Mouse (Mus musculus): ENCODE measurements around the gene Tmem175. TPM values are rescaled to one million over a fixed set of nuclear protein-coding genes. Genes with fewer than 3 reads are reported as not detected.
"Not testable (repeated sequence)": the region's sequence is repeated elsewhere in the genome, so short reads cannot be mapped to it uniquely, and the experiment has no call there.

Tmem175 gene
- 10 to 100 TPM in 21 of 26 experiments, 1 to 10 TPM in 5; 4.2 to 72.9 (median 25.0) TPM for total RNA-seq (2018; cell fraction: chromatin; rRNA removed)
- 10 to 100 TPM; 19.2 to 37.3 (median 26.2) TPM for total RNA-seq (2018; cell fraction: cytosol; rRNA removed)
- total RNA-seq (2018; cell fraction: nucleus; rRNA removed): 10 to 100 TPM; 12.0 to 76.8 (median 26.2) TPM
- polyA plus RNA-seq (2018): 20.7 to 30.7 TPM (median 24.4 TPM) in 3 replicates

GRCm38 (mm10) chr5:108629634-108630483 is at the start of gene Tmem175, which contains the start of gene Gak:
Gene Tmem175, plus strand, starts transcription at chr5:108629770.
Gene Gak, minus strand, starts transcription at chr5:108629755.
- WGBS (ENCODE audit: missing documents): under 1% methylated on average over 58 of the region's 58 CpGs
- Histone ChIP-seq H3K4me3 (ENCODE audit: inconsistent target) (peak within 1 kb of the TSS; percentile 96), H3K79me2 (ENCODE audit: inconsistent target) (peaks cover 55% of the 10 kb centered on the region), H3K36me3 (ENCODE audit: inconsistent target) (peaks cover 2% of the 10 kb centered on the region; the same call in 1 of the 2 replicates), H3K27ac (peak within 1 kb of the TSS; percentile 82)

DNA sequence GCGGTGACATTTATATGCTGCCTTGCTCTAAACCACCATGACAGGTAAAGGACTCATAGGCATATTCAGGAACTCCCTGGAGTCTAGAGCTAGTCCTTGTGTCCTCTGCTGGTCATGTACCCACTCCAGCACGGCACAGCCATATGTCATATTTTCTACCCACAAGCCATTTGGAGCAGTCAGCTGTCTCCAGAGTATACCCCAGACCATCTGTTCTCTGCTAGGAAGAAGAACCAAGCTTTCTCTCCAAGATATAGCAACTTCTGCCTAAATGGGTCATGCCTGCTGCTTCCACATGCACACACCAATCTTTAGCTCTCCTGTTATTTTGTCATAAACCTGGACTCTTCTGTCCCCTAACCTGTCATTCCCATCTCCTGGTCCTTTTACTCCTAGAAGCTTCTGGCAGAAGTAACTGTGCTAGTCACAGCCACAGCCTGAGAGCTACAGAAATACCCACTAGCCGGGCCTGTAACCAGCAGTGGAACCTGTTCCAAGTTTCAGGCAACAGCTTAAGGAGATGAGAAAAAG is 48.1 kb upstream of the Tmem175 start:
- H3K4me3 ChIP-seq (ENCODE audit: inconsistent target): no peak overlapping the region
- no peaks in the 10 kb centered on the region for H3K79me2 ChIP-seq (ENCODE audit: inconsistent target)
- no peak overlapping the region for H3K27ac ChIP-seq
- 88% methylated on average over 3 of the region's 3 CpGs for WGBS (ENCODE audit: missing documents)
- H3K36me3 ChIP-seq (ENCODE audit: inconsistent target): peaks cover 92% of the 10 kb centered on the region

DNA sequence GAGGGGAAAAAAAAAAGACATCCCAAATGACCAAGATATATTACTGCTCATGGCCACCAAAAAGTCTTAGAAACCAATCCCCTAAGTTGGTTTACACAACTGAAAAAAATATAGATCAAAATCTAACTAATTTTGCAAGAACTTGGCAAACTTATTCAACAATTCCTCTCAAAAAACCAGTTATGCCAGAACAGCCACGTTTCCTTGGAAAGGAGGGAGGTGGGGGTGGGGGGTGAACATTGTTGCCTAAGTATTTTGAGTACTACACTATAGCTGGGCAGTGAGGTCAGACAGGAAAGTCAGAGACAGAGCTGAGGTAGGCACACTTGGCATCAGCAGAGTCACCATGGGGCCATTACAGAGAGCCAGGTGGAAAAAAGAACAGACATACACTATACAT is 29.6 kb upstream of the Tmem175 start:
- no peak overlapping the region for H3K27ac ChIP-seq
- WGBS (ENCODE audit: missing documents): 92% methylated on average over 1 of the region's 1 CpGs
- H3K79me2 ChIP-seq (ENCODE audit: inconsistent target): no peaks in the 10 kb centered on the region; the same call in 1 of the 2 replicates
- H3K36me3 ChIP-seq (ENCODE audit: inconsistent target): peaks cover 99% of the 10 kb centered on the region
- H3K4me3 ChIP-seq (ENCODE audit: inconsistent target): no peak overlapping the region

DNA sequence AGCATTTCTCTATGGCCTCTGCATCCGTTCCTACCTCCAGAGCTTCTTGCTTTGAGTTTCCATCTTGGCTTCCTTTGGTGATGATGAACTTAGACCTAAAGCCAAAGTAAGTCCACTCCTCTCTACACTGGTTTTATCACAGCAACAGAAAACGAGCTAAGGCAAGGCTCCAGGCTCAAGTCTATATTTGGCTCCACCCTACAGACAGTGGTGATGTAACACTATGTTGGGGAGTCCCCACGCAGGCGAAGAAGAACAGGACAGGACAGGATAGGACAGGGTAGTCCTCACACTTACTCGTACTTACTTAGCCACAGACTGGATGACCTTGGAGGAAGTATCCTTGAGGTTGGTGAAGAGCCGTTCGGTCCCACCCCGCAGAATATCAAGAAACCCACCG is 27.0 kb upstream of the Tmem175 start:
- Histone ChIP-seq H3K4me3 (ENCODE audit: inconsistent target) (no peak overlapping the region), H3K79me2 (ENCODE audit: inconsistent target) (no peaks in the 10 kb centered on the region; the same call in 1 of the 2 replicates), H3K36me3 (ENCODE audit: inconsistent target) (peaks cover 99% of the 10 kb centered on the region), H3K27ac (no peak overlapping the region)
- 77% methylated on average over 9 of the region's 9 CpGs for WGBS (ENCODE audit: missing documents)

DNA sequence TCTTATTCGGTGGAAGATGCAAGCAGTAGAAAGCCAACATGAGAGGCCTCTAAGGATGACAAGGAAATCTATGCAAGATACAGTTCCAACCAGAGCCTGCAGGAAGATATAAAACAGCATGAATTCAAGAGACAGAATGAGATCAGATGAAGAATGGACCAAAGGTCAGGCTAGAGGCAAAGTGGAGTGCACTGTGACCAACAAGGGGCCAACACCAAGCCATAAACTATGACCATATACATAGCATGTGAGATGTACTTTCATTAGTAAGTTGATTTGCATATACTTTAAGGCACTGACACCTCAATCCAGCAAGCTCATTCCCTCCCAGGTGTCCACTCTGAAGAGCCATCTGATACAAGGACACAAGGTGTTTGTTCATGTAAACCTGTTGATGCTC is 19.1 kb upstream of the Tmem175 start:
- 100% methylated on average over 1 of the region's 1 CpGs for WGBS (ENCODE audit: missing documents)
- Histone ChIP-seq H3K4me3 (ENCODE audit: inconsistent target) (no peak overlapping the region), H3K36me3 (ENCODE audit: inconsistent target) (peaks cover 96% of the 10 kb centered on the region), H3K27ac (no peak overlapping the region), H3K79me2 (ENCODE audit: inconsistent target) (peaks cover 36% of the 10 kb centered on the region)

DNA sequence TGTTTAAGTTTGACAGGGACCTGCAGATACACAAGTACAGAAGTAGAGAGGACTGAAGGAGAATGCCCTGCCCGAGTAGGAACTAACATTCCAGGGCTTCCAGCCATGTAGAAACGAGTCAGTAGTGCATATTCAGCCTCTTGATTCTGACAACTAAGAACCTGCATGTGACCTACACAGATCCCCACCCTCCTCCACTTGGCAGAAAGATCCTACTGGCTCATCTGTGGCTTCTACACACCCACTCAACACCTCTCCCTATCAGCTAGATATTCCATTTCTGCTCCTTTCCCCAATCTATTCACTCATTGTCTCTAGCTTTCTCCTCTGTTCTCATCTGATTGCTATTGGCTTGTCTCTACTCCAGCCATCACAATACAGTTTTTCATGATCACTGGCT is 7.7 kb upstream of the Tmem175 start:
- Histone ChIP-seq H3K27ac (no peak overlapping the region), H3K36me3 (ENCODE audit: inconsistent target) (peaks cover 60% of the 10 kb centered on the region), H3K4me3 (ENCODE audit: inconsistent target) (no peak overlapping the region), H3K79me2 (ENCODE audit: inconsistent target) (peaks cover 100% of the 10 kb centered on the region)
- 100% methylated on average over 2 of the region's 2 CpGs for WGBS (ENCODE audit: missing documents)

DNA sequence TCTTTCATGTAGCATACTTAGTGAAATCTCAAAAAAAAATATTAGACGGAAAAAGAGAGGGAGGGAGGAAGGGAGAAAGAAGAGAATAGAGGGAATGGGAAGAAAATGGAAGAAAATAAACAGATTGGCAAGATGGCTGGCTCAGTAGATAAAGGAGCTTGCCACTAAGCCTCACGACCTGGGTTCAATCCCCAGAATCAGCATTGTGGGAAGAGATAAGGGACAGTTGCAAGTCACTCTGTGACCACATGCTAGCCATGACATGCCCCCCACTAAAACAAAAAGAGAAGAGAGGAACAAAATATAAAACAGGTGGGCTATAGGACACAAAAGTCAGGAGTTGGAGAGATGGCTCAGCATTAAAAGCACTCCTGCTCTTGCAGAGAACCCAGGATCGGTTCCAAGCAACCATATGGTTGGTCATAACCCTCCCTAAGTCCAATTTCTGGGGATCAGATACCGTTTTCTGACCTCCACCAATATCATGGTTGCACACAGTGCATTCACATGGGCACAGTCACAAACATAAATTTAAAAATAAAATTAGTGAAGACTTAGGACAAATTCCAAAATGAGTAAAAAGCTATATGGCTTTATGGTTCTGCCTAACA is 3.4 kb upstream of the Tmem175 start:
- Histone ChIP-seq H3K79me2 (ENCODE audit: inconsistent target) (peaks cover 92% of the 10 kb centered on the region), H3K4me3 (ENCODE audit: inconsistent target) (no peak overlapping the region), H3K27ac (peak overlapping the region; percentile 17), H3K36me3 (ENCODE audit: inconsistent target) (peaks cover 39% of the 10 kb centered on the region)
- 86% methylated on average over 4 of the region's 4 CpGs for WGBS (ENCODE audit: missing documents)

DNA sequence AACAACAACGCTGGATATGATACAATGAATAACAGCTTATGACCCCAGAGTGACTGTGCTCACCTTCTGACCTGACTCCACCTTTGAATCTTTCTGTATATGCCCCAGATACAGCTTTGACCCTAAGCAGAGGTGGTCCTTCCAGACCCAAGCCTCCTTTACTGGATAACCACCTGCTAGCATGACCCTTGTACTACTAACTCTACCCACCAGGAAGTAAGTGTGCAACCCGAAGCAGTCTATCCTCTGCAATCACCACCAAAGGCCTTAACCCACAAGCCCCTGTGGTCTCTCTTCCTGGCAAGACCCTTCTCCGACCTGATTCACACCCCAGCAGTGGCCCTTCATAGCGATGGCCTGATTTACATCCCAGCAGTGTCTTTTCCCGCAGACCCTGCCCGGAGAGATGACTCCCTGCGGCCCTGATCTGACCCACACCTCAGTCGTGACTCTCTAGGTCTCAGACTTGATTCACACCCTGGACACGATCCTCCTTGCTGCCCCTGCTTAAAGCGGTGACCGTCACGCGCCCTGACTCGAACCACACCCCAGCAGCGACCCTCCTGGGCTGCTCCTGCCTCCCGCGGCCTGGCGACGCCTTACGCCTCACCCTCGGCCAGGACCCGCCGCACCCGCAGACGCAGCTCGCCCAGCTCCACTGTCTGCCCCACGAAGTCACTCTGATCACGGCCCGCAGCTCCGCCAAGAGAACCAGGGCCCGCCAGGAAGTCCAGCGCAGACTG is 508 bp upstream of the Tmem175 start:
- WGBS (ENCODE audit: missing documents): 1% methylated on average over 32 of the region's 32 CpGs
- Histone ChIP-seq H3K4me3 (ENCODE audit: inconsistent target) (peak overlapping the region; percentile 96), H3K36me3 (ENCODE audit: inconsistent target) (peaks cover 10% of the 10 kb centered on the region), H3K79me2 (ENCODE audit: inconsistent target) (peaks cover 63% of the 10 kb centered on the region), H3K27ac (peak overlapping the region; percentile 82)

GRCm38 (mm10) chr5:108633676-108634075 is 4.1 kb downstream of the Tmem175 start:
- WGBS (ENCODE audit: missing documents): 100% methylated on average over 1 of the region's 4 CpGs
- no peak overlapping the region for H3K4me3 ChIP-seq (ENCODE audit: inconsistent target)
- peaks cover 17% of the 10 kb centered on the region for H3K79me2 ChIP-seq (ENCODE audit: inconsistent target)
- no peak overlapping the region for H3K27ac ChIP-seq
- H3K36me3 ChIP-seq (ENCODE audit: inconsistent target): no peaks in the 10 kb centered on the region

- WGBS (ENCODE audit: missing documents): 93% methylated on average over 2 of the region's 3 CpGs
- peaks cover 13% of the 10 kb centered on the region for H3K79me2 ChIP-seq (ENCODE audit: inconsistent target)
- H3K4me3 ChIP-seq (ENCODE audit: inconsistent target); H3K36me3 ChIP-seq (ENCODE audit: inconsistent target); H3K27ac ChIP-seq: not testable (repeated sequence)
Measured at GRCm38 (mm10) chr5:108634088-108634487, 4.5 kb downstream of the Tmem175 start.

- H3K4me3 ChIP-seq (ENCODE audit: inconsistent target): no peak overlapping the region
- no peak overlapping the region for H3K27ac ChIP-seq
- 8% methylated on average over 4 of the region's 4 CpGs for WGBS (ENCODE audit: missing documents)
- H3K36me3 ChIP-seq (ENCODE audit: inconsistent target): no peaks in the 10 kb centered on the region
- H3K79me2 ChIP-seq (ENCODE audit: inconsistent target): no peaks in the 10 kb centered on the region; the same call in 1 of the 2 replicates
Measured at GRCm38 (mm10) chr5:108636172-108636571, 6.6 kb downstream of the Tmem175 start.

DNA sequence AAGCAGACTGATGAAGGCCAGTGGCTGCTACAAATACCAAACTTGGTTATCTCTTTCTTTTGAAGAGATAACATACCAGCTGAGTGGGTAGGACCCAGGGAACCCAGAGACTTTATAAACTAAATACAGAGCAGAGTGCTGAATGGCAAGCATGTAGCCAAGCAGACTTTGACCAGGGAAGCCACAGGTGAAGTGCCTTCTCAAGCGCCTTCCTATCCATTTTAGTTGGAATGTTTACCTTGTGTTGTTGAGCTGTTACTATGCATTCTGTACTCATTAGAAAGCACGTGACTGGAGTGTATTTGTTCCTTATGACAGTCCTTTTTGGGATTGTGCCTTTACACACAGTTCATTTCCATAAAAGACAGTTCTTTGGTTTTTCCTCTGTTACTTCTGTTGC is 14.1 kb downstream of the Tmem175 start:
- H3K36me3 ChIP-seq (ENCODE audit: inconsistent target): peaks cover 68% of the 10 kb centered on the region
- H3K4me3 ChIP-seq (ENCODE audit: inconsistent target): no peak overlapping the region
- WGBS (ENCODE audit: missing documents): 100% methylated on average over 2 of the region's 2 CpGs
- no peak overlapping the region for H3K27ac ChIP-seq
- H3K79me2 ChIP-seq (ENCODE audit: inconsistent target): no peaks in the 10 kb centered on the region

DNA sequence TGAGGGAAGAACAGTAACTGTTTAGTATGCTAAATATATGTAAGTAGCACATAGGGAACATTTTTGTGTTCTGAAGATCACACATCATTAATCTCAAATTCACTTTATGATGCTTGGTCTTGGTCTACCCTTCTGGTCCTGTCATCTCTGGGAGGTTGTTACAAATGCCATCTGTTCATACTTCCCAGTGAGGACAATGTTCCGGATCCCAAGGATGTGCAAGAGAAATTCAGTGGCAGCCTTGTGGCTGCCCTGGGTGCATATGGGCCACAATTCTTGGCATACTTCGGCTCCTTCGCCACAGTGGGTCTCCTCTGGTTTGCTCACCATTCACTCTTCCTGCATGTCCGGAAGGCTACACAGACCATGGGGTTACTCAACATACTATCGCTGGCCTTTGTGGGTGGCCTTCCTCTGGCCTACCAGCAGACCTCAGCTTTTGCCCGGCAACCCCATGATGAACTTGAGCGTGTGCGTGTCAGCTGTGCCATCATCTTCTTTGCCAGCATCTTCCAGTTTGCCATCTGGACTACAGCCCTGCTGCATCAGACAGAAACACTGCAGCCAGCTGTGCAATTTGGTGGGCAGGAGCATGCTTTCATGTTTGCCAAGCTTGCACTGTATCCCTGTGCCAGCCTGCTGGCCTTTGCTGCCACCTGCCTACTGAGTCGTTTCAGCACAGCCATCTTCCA is 16.2 kb downstream of the Tmem175 start:
- no peaks in the 10 kb centered on the region for H3K79me2 ChIP-seq (ENCODE audit: inconsistent target)
- H3K36me3 ChIP-seq (ENCODE audit: inconsistent target): peaks cover 89% of the 10 kb centered on the region
- H3K4me3 ChIP-seq (ENCODE audit: inconsistent target): no peak overlapping the region
- 88% methylated on average over 9 of the region's 9 CpGs for WGBS (ENCODE audit: missing documents)
- H3K27ac ChIP-seq: no peak overlapping the region

DNA sequence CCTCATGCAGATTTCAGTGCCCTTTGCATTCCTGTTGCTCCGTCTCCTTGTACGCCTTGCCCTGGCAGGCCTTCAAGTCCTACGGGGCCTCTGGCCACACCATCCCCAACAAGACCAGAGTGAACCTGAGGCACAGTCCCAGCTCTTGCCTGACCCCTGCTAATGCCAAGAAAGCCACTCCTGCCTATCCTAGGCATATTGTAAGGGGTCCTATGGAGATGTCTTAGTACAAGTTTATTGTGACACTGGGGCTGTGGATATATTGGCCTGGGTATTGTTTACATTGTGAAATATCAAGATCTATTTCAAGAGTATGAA is 16.7 kb downstream of the Tmem175 start:
- no peak overlapping the region for H3K27ac ChIP-seq
- H3K79me2 ChIP-seq (ENCODE audit: inconsistent target): no peaks in the 10 kb centered on the region
- H3K4me3 ChIP-seq (ENCODE audit: inconsistent target): no peak overlapping the region
- 88% methylated on average over 3 of the region's 3 CpGs for WGBS (ENCODE audit: missing documents)
- peaks cover 89% of the 10 kb centered on the region for H3K36me3 ChIP-seq (ENCODE audit: inconsistent target)

All from macrophage (primary cell).